Comparison of ENCODE assay signal across 8 mouse cellular contexts in genomic region chr17:27040304-27041045, GRCm38 (mm10). TPM values are rescaled to one million over a fixed set of nuclear protein-coding genes. Genes with fewer than 3 reads are reported as not detected.
A peak's percentile ranks its signal among the peaks of the same experiment; 100 is the strongest.
DNase-seq lines count a peak whose midpoint lies in the region; ATAC-seq and TF ChIP-seq lines count a peak whose summit lies in the region.

No protein-coding gene starts in this region.

- H3K4me2 ChIP-seq in midbrain, embryonic 15.5 days = peak overlapping the region; percentile 27; the same call in 1 of the 2 replicates

- no peaks in the 10 kb centered on the region for H3K9me3 ChIP-seq in ES-Bruce4 (replicated peaks; ENCODE audit: control insufficient read depth, insufficient read depth, low read length, poor library complexity, severe bottlenecking)
- no peaks in the 10 kb centered on the region for H3K9me3 ChIP-seq in midbrain, embryonic 15.5 days

- no peaks in the 10 kb centered on the region for H3K36me3 ChIP-seq in ES-Bruce4 (ENCODE audit: control insufficient read depth, insufficient read depth, low read length, poor library complexity, severe bottlenecking)
- H3K36me3 ChIP-seq in midbrain, embryonic 15.5 days (replicated peaks) = no peaks in the 10 kb centered on the region

- ATAC-seq in midbrain, embryonic 15.5 days (replicated peaks) = 0 out of 2 replicates have a peak, but pooled peaks have one; percentile 11

- no peaks in the 10 kb centered on the region for H3K27me3 ChIP-seq in ES-Bruce4 (ENCODE audit: control insufficient read depth, insufficient read depth, low read length, poor library complexity, severe bottlenecking)
- no peaks in the 10 kb centered on the region for H3K27me3 ChIP-seq in midbrain, embryonic 15.5 days (replicated peaks)

- peak; percentile 83 for DNase-seq in embryo, embryonic 11 days
- DNase-seq in kidney, adult 11 months = peak; percentile 73
- no peak for DNase-seq in ovary, adult 18-20 months (ENCODE audit: low spot score)
- DNase-seq in left cerebral cortex, postnatal 36 days (ENCODE audit: low spot score in 2 of 2) = no peak
- no peak for DNase-seq in ovary, postnatal 36 days (ENCODE audit: low spot score)
- no peak for DNase-seq in lung, postnatal 25 days (ENCODE audit: low spot score)

- H3K4me1 ChIP-seq in ES-Bruce4 (ENCODE audit: control insufficient read depth, insufficient read depth, low read length) = peaks cover 9% of the 10 kb centered on the region
- peaks cover 9% of the 10 kb centered on the region for H3K4me1 ChIP-seq in midbrain, embryonic 15.5 days

- peak overlapping the region; percentile 98 for H3K27ac ChIP-seq in ES-Bruce4 (ENCODE audit: insufficient read depth, low read length)
- H3K27ac ChIP-seq in midbrain, embryonic 15.5 days = no peak overlapping the region

- H3K4me3 ChIP-seq in ES-Bruce4 (ENCODE audit: low read depth, low read length) = peak overlapping the region; percentile 44
- H3K4me3 ChIP-seq in midbrain, embryonic 15.5 days = no peak overlapping the region

- 11% methylated on average over 20 of the region's 20 CpGs for WGBS in midbrain, embryonic 15.5 days

- intact Hi-C loops in left cerebral cortex, postnatal 36 days (cut with DNase I) = no loop called here

- no peak for TF ChIP-seq CTCF in ES-Bruce4 (IDR thresholded peaks at IDR 0.05; ENCODE audit: low read depth, low read length)

- TF ChIP-seq EP300 in ES-Bruce4 (IDR thresholded peaks at IDR 0.05; ENCODE audit: insufficient read depth, low read depth, low read length) = peak; percentile 78

- peak overlapping the region; percentile 67 for H3K9ac ChIP-seq in ES-Bruce4 (ENCODE audit: low read depth, poor library complexity, severe bottlenecking)
- no peak overlapping the region for H3K9ac ChIP-seq in midbrain, embryonic 15.5 days

- TF ChIP-seq POLR2A in ES-Bruce4 (IDR thresholded peaks at IDR 0.05; ENCODE audit: insufficient read depth, low read length) = no peak

RNA-seq across cellular contexts. Expression of gene Bak1, which starts 11.7 kb away (rescaled TPM):
- polyA plus RNA-seq in ES-Bruce4 (2011; ENCODE audit: insufficient read depth, insufficient read length, low read depth, missing spikeins) = 66.6 and 78.1 TPM in 2 replicates
- polyA plus RNA-seq in midbrain, embryonic 15.5 days (2015; fragmentation: Nextera tagmentation; extraction: Ambion mirVana) = 3.5 and 4.2 TPM in 2 replicates
- 10 to 100 TPM; 13.9 to 16.5 TPM for total RNA-seq in left cerebral cortex, postnatal 36 days (2021)

RNA-seq across cellular contexts. Expression of gene Itpr3, which starts 16.6 kb away (rescaled TPM):
- polyA plus RNA-seq in ES-Bruce4 (2011; ENCODE audit: insufficient read depth, insufficient read length, low read depth, missing spikeins) = 17.2 and 21.9 TPM in 2 replicates
- polyA plus RNA-seq in midbrain, embryonic 15.5 days (2015; fragmentation: Nextera tagmentation; extraction: Ambion mirVana) = 0.78 and 0.80 TPM in 2 replicates
- 1 to 10 TPM; 2.0 to 3.4 TPM for total RNA-seq in left cerebral cortex, postnatal 36 days (2021)

Comparison
In these comparisons a context has a peak if more than half of its experiments do, and no peak if none do; other contexts are left out.
1. DNase-seq: peak in embryo, embryonic 11 days (single experiment) and kidney, adult 11 months (single experiment); none in ovary, adult 18-20 months (single experiment), left cerebral cortex, postnatal 36 days (0 of 2), ovary, postnatal 36 days (single experiment) and lung, postnatal 25 days (single experiment).
2. RNA of gene Bak1, which starts 11.7 kb away (polyA plus RNA-seq): 66.6 to 78.1 TPM in ES-Bruce4; 3.5 to 4.2 TPM in midbrain, embryonic 15.5 days; every median in the first group is over 10 times any median in the second.
3. RNA of gene Itpr3, which starts 16.6 kb away (polyA plus RNA-seq): 17.2 to 21.9 TPM in ES-Bruce4; 0.78 to 0.80 TPM in midbrain, embryonic 15.5 days; every median in the first group is over 10 times any median in the second.